Mouse (Mus musculus) yolk sac, embryonic 10.5 days (tissue): ENCODE results near the gene Gm5072.
"Not testable (repeated sequence)": the region's sequence is repeated elsewhere in the genome, so short reads cannot be mapped to it uniquely, and the experiment has no call there.

ENCODE experiments used
- DNase-seq: peaks from one replicate; pipeline ENCODE4 v3.0.0-alpha.2; 2017; ENCODE audit warnings: low spot score

Gm5072 gene

GRCm38 (mm10) chrX:91392200-91392599 is at the start of gene Gm5072:
TSS of gene Gm5072 (plus strand) at chrX:91392500.
- DNase-seq = not testable (repeated sequence)
